Mouse (Mus musculus) midbrain, embryonic 10.5 days (tissue): ENCODE data around the gene Smox. TPM values are rescaled to one million over a fixed set of nuclear protein-coding genes. Genes with fewer than 3 reads are reported as not detected.

Experiments used
- DNase-seq: peaks from one replicate; pipeline ENCODE4 v3.0.0-alpha.2; 2017; ENCODE audit warnings: low spot score
- H3K27ac ChIP-seq: fragments of 300-500 bp; sonication (generic); replicated peaks from 2 replicates; pipeline ENCODE4 v1.5.1; 2016; ENCODE audit warnings: mild to moderate bottlenecking
- H3K27me3 ChIP-seq: fragments of 300-500 bp; sonication (generic); 2 replicates; pipeline ENCODE4 v1.6.1; 2016; ENCODE audit warnings: low read depth, mild to moderate bottlenecking; ENCODE audit not compliant: poor library complexity, severe bottlenecking
- H3K36me3 ChIP-seq: fragments of 300-500 bp; sonication (generic); 2 replicates; pipeline ENCODE4 v1.6.1; 2016; ENCODE audit warnings: mild to moderate bottlenecking, moderate library complexity
- H3K4me1 ChIP-seq: fragments of 300-500 bp; sonication (generic); 2 replicates; pipeline ENCODE4 v1.6.1; 2016
- H3K4me3 ChIP-seq: fragments of 300-500 bp; sonication (generic); 2 replicates; pipeline ENCODE4 v1.5.1; 2016; ENCODE audit warnings: mild to moderate bottlenecking, moderate library complexity
- H3K9me3 ChIP-seq: fragments of 300-500 bp; sonication (generic); replicated peaks from 2 replicates; pipeline ENCODE4 v1.6.1; 2016; ENCODE audit warnings: mild to moderate bottlenecking
- WGBS: fragments of 180-500 bp; shearing (Covaris S2); methylation state at CpG from one replicate; pipeline ENCODE4 v1.1.7; 2016; 5-methylcytosine and 5-hydroxymethylcytosine counted together
- polyA plus RNA-seq: library from polyadenylated mRNA; unstranded; fragments of >200 nt; fragmentation: Nextera tagmentation; extraction: Ambion mirVana; gene quantifications from 2 replicates; pipeline ENCODE4 v1.2.1, GENCODE M21; 2016

Smox gene
- polyA plus RNA-seq, 1 experiment from 2014 or later: 29.5 TPM

DNA sequence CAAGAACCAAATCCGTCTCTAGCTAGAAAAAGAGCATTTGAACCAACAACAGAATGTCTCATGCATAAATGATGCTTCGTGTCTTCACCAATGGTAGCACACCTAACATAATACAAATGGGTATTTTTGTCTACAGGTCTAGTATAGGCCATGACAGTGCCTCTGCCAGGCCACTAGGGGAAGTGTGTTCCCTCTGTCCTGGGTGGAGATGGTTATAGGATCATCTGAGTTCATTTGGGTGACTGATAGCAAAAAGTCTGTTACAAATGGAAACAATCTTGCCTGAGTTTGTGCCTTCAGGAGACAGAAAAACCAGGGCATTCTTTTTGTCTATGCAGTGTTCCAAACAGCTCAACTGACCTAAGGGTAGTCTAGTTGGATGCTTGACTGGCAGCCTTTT, 2.4 kb upstream of the Smox start:
- 86% methylated on average over 2 of the region's 2 CpGs for WGBS
- no peak for DNase-seq
- Histone ChIP-seq H3K36me3 (no peaks in the 10 kb centered on the region), H3K9me3 (no peaks in the 10 kb centered on the region), H3K27ac (no peak overlapping the region), H3K4me1 (peaks cover 22% of the 10 kb centered on the region), H3K4me3 (no peak overlapping the region), H3K27me3 (peaks cover 33% of the 10 kb centered on the region)

DNA sequence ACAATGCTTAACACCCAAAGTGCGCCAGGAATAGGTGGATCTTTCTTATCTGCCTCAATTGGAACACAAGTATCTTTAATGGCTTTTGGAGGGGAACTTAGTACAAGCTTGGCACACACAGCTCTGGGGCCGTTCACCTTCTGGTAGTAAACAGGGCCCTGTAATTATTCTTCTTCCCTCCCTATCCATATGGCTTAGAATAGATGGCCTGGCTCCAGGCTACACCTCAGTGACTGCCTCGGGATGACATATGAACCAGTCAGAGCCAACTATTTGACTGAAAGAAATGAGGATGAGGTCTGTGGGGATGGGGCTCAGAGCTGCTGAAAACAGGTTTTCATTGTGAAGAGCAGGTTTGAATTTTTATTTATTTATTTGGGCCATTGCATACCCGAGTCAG, 1.7 kb upstream of the Smox start:
- Histone ChIP-seq H3K9me3 (no peaks in the 10 kb centered on the region), H3K27ac (no peak overlapping the region), H3K4me1 (peaks cover 22% of the 10 kb centered on the region), H3K27me3 (peaks cover 33% of the 10 kb centered on the region), H3K4me3 (no peak overlapping the region), H3K36me3 (no peaks in the 10 kb centered on the region)
- DNase-seq: no peak
- WGBS: 72% methylated on average over 4 of the region's 4 CpGs

DNA sequence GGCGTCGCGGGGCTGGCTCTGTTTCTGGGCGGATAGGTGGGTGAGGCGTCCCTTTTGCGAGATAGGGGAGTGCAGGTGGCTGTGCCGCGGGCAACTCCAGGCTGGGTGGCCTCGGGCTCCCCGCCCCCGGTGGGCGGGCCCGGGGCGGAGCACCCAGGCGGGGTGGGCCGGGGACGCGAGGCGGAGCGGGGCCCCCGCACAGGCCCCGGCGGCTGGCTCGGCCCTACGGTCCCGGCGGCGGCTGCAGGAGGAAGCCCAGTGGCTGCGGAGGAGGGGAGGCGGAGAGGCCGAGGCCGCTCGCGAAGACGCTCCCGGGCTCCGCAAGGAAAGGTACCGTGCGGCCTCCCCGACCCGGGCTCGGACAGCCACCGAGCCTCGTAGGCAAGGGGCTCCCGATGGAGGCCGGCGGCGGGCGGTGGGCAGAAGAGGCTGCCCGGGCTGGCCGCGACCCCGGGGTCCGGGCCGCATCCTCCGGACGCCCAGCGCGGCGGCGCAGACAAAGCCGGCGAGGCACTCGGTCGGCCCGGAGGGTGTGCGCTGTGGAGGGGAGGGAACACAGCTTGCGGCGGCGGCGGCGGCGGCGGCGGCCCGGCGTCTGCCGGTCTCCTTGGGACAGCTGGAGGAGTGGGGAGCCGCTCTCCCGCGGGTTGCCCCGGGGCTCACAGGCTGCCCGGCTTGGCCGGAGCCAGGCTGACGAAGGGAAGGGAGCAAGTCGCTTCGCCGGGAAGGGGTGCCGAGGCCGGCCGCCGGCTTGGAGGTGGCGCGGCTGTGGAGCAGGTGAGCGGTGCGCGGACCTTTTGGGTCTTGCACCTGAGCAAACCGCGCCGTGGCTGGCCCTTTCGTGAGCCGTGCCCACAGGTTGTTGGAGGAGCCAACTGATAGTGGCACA, 655 bp downstream of the Smox start:
- Histone ChIP-seq H3K4me1 (peaks cover 25% of the 10 kb centered on the region), H3K9me3 (no peaks in the 10 kb centered on the region), H3K27ac (peak overlapping the region; percentile 94), H3K4me3 (peak overlapping the region; percentile 91), H3K27me3 (peaks cover 33% of the 10 kb centered on the region), H3K36me3 (no peaks in the 10 kb centered on the region)
- DNase-seq: peak; percentile 78
- under 1% methylated on average over 82 of the region's 102 CpGs for WGBS

DNA sequence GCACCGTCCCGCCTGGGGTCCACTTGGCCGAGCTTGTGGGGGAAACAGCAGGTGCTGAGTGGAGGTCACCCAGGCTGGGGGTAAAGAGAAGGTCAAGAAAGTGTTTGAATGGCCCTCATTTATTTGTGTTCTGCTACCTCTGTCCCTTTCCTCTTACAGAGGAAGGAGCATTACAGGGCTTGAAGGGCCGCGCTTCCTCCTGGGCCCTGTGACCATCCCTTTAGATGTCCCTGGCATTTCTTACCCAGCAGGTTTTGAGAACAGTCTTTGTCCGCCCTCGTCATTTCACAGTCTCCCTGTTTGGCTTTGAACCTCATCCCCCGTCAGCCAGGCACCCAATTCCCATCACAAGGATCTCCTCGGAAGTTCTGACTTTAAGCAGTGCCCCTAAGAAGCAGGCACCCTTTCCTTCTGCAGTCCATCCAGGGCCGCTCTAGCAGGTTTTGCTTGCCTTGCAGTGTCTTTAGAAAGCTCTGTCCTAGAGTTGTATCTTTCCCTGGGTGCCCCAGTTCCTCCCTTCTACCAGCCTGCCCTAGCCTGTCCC, 1.4 kb downstream of the Smox start:
- H3K4me1 ChIP-seq: peaks cover 30% of the 10 kb centered on the region
- peak overlapping the region; percentile 91 for H3K4me3 ChIP-seq
- H3K9me3 ChIP-seq: no peaks in the 10 kb centered on the region
- 10% methylated on average over 10 of the region's 10 CpGs for WGBS
- DNase-seq: peak; percentile 34
- H3K36me3 ChIP-seq: no peaks in the 10 kb centered on the region
- H3K27ac ChIP-seq: peak overlapping the region; percentile 94
- H3K27me3 ChIP-seq: peaks cover 33% of the 10 kb centered on the region

DNA sequence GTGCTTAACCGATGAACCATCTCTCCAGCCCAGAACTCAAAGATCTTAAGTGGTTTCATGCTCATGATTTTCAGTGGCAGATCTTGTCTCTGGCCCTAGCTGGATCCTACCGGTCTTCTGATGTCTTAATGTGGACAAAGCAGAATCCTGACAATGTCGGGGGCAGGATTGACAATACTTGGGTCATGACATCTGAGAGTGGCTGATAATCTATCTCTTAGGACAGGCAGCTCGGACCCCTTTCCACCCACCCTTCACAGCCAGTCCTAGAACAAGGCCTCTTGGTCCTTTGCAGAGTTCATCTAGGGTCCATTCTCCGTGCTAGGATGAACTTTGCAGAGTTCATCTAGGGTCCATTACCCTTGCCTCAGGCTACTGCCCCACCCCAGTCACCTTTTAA, 2.1 kb downstream of the Smox start:
- no peak for DNase-seq
- peaks cover 33% of the 10 kb centered on the region for H3K27me3 ChIP-seq
- WGBS: 57% methylated on average over 5 of the region's 5 CpGs
- peak overlapping the region; percentile 91; the same call in 1 of the 2 replicates for H3K4me3 ChIP-seq
- H3K27ac ChIP-seq: no peak overlapping the region
- peaks cover 30% of the 10 kb centered on the region for H3K4me1 ChIP-seq
- H3K9me3 ChIP-seq: no peaks in the 10 kb centered on the region
- no peaks in the 10 kb centered on the region for H3K36me3 ChIP-seq

DNA sequence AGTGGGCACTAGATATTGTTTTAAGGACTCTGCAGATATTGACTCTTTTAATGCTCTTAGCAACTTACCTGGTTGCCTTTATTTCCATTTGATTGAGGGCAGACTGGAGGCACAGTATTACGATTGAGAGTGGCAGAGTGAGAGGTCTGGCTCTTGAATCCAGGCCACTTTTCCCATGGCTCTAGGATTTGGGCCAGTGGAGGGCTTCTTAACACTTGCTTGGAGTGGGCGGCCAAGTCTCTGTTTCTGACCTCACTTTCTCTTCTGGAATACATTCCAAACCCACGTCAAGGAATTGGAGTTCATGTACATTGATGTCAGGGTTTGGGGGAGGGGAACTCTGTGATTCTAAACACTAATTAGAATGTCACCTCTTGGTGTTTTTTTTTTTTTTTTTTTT, 4.0 kb downstream of the Smox start:
- Histone ChIP-seq H3K36me3 (no peaks in the 10 kb centered on the region), H3K27ac (no peak overlapping the region), H3K4me3 (no peak overlapping the region), H3K9me3 (no peaks in the 10 kb centered on the region), H3K4me1 (peaks cover 34% of the 10 kb centered on the region), H3K27me3 (peaks cover 28% of the 10 kb centered on the region)
- no peak for DNase-seq
- WGBS: 79% methylated on average over 3 of the region's 3 CpGs

DNA sequence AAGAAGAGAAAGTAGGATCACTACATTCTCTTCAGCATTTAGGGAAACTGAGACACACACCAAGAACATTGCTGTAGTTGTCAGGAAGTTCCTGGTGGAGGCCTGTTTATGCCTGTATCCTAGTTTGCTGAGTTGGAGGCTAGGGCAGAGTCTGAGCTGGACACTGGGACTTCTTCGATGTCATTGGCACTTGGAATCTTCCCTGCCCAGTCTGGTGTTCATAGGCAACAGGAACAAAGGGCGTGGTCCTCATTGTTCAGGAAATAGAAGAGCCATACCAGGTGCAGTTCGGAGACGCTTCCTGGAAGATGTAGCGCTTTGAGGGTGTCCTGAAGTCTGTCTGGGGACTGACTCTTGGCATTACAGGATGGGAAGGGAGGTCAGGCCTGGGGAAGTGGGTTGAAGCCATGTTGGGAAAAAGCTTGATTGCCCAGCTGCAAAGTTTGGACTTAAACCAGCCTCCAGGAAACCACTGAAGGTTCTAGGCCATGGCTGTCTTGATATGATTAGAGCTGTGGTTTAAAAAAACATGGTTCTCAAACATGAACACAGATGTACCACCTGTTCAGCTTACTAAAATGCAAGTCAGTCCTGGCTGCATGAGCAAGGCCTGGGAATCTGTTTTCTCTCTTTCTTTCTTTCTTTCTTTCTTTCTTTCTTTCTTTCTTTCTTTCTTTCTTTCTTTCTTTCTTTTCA, 5.0 kb downstream of the Smox start:
- peaks cover 20% of the 10 kb centered on the region for H3K27me3 ChIP-seq
- no peaks in the 10 kb centered on the region for H3K36me3 ChIP-seq
- DNase-seq: no peak
- H3K9me3 ChIP-seq: no peaks in the 10 kb centered on the region
- H3K4me3 ChIP-seq: no peak overlapping the region
- no peak overlapping the region for H3K27ac ChIP-seq
- WGBS: 87% methylated on average over 5 of the region's 5 CpGs
- H3K4me1 ChIP-seq: peaks cover 40% of the 10 kb centered on the region

DNA sequence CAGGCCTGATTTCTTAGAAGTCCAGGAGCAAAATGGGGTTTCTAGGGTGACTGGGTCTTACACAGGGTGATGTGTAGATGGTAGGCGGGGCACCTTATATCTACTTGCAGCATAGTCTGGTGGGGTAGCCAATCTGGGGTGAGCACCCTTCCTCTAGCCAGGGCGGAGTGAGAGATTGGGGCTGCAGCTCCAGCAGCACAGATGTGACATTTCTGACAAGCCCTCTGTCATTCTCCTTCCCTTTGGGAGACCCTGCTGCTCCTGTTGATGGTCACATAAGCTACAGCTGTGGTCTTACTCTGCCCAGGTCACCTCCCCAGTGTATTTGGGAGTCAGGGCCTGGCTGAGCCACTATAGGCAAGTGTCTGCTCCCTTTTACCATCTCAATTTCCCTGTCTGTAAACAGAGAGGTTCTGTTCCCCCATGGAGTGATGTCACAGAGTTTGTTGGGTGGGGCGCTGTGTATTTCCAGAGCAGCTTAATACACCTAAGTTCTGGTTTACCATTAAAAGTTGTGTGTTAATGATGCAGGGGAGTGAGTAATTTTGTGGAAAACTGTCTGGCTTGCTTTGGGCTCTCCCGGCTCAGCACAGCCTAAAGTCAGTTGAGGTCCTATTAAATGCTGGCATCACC, 6.0 kb downstream of the Smox start:
- Histone ChIP-seq H3K4me1 (peaks cover 43% of the 10 kb centered on the region), H3K36me3 (no peaks in the 10 kb centered on the region), H3K4me3 (no peak overlapping the region), H3K27ac (no peak overlapping the region), H3K27me3 (peaks cover 16% of the 10 kb centered on the region), H3K9me3 (no peaks in the 10 kb centered on the region)
- no peak for DNase-seq
- 86% methylated on average over 4 of the region's 4 CpGs for WGBS

DNA sequence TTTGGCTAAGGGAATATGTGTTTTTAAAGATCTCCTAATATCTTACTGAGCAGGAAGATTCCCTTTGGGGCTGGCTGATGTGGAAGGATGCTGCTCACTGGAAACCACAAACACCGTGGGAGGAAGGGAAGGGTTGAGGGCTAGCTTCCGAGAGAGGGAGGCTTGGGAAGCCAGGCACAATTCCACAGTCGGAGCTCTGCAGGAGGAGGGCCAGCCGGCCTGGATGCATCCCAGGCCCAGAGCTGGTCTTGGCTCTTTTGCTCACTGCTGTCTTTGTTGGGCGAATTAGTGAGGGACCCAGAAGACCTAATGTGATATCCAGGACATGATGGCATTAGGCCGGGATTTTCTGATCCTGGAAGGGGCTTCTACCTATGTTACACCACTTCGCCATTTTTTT, 6.9 kb downstream of the Smox start:
- DNase-seq: no peak
- Histone ChIP-seq H3K9me3 (no peaks in the 10 kb centered on the region), H3K27me3 (peaks cover 7% of the 10 kb centered on the region), H3K4me3 (no peak overlapping the region), H3K4me1 (peaks cover 39% of the 10 kb centered on the region), H3K27ac (no peak overlapping the region), H3K36me3 (no peaks in the 10 kb centered on the region)
- 71% methylated on average over 7 of the region's 7 CpGs for WGBS

DNA sequence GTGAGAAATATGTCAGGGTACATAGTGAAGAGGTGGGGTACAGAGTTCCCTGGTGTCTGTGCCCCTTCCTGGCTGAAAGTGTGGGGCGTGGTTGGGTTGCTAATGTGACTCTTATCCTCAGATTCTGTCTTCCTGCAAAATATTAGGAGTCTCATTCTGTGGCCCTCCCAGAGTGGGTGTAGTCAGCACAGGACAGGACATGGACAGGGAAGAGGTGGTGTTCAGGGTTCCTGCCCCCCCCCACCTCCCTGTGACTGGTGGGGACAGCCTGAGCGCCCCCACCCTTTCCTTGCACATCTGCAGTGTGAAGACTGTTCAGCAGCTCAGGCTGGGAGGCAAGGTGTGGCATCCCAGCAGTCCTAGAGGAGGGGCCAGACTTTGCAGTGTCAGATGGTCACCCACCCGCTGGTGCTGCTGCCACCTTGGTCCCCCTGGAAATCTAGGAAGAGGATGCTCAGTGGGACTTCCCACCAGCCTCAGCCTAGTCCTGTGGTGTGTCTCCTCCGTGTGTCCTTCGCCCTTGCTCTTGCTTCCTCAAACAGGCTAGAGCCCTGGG, 8.1 kb downstream of the Smox start:
- 68% methylated on average over 5 of the region's 5 CpGs for WGBS
- DNase-seq: no peak
- Histone ChIP-seq H3K4me1 (peaks cover 34% of the 10 kb centered on the region), H3K27me3 (no peaks in the 10 kb centered on the region), H3K36me3 (no peaks in the 10 kb centered on the region), H3K4me3 (no peak overlapping the region), H3K27ac (0 out of 2 replicates have a peak overlapping the region, but pooled peaks have one; percentile 18), H3K9me3 (no peaks in the 10 kb centered on the region)

DNA sequence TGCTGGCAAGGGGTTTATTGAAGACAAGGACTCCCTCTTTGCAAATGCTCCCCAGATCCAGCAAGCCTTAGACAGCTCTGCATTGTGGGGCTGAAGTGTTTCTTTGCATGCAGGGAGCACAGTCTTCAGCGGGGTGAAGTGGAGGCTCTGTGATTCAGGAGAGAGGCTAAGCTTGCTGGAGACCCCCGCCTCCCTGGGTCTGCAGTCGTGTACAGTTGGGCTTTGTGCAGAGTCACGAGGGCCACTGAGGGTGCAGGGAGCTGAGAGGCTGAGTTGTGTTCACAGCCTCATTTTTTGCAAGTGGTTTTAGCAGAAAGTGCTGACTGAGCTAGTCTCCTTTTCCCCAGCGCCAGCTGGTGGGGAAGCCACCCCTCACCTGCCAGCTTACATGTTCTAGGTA, 10.6 kb downstream of the Smox start:
- Histone ChIP-seq H3K4me1 (peaks cover 48% of the 10 kb centered on the region), H3K27ac (0 out of 2 replicates have a peak overlapping the region, but pooled peaks have one; percentile 25), H3K9me3 (no peaks in the 10 kb centered on the region), H3K27me3 (no peaks in the 10 kb centered on the region), H3K36me3 (no peaks in the 10 kb centered on the region), H3K4me3 (no peak overlapping the region)
- WGBS: 64% methylated on average over 5 of the region's 5 CpGs
- DNase-seq: no peak

DNA sequence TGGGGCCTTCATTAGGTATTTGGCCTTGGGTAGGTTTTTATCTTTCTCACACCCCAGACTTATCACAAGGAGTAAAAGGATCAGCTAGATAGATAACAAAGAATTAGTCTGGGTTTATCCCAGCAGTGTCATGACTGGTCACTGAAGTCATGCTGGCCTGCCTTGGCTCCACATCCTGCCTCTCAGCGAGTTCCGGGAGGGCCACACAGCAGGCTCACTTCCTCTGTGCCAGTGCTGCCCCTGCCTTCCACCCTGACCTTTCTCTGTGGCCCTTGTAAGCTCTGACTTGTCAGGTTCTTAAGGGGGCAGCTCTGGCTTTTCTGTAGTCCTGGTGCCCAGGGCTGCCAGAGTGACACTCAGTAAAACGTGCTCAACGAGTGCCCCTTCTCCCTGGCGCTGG, 11.3 kb downstream of the Smox start:
- Histone ChIP-seq H3K27ac (0 out of 2 replicates have a peak overlapping the region, but pooled peaks have one; percentile 13), H3K9me3 (no peaks in the 10 kb centered on the region), H3K4me3 (no peak overlapping the region), H3K27me3 (no peaks in the 10 kb centered on the region), H3K36me3 (no peaks in the 10 kb centered on the region), H3K4me1 (peaks cover 49% of the 10 kb centered on the region)
- no peak for DNase-seq
- WGBS: 77% methylated on average over 5 of the region's 5 CpGs
